Mouse (Mus musculus) thymus, adult 2 months (tissue): ENCODE results near the gene Ebf4.

Experiments
- CTCF ChIP-seq: fragments of 200-500 bp; IDR thresholded peaks from 2 replicates; pipeline ENCODE4 v1.5.1; 2012; ENCODE audit warnings: mild to moderate bottlenecking, control low read depth, low read length, moderate library complexity, borderline replicate concordance; ENCODE audit not compliant: control insufficient read depth, poor library complexity, insufficient read depth; ENCODE audit errors: extremely low read depth
- POLR2A ChIP-seq: fragments of 200-500 bp; IDR thresholded peaks from 2 replicates; pipeline ENCODE4 v1.6.1; 2012; ENCODE audit warnings: mild to moderate bottlenecking, low read length, control low read depth, moderate library complexity; ENCODE audit not compliant: control insufficient read depth, poor library complexity, insufficient read depth; ENCODE audit errors: extremely low read depth

DNA sequence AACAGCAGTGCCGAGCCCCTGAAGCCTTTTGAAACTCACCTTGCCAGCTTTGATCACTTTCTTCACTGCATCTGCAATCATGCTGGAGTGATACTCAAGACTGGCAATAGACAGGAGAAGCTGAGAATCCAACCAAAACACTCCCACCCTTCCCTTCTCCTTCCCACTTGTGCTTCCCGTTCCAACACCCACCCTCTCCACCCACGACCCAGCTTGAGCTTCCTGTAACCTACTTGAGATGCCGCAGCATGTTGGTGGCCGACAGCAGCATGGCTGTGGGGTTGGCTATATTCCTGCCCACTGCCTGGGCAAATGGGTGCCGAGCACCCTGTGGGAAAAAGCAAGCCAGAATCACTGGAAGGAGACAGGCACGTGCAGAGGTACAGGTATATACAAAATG is 14.7 kb upstream of the Ebf4 start:
- no peak for TF ChIP-seq CTCF
- no peak for TF ChIP-seq POLR2A
